Mouse (Mus musculus) ES-Bruce4 (cell line): ENCODE results near the gene Irf2.

ENCODE experiments used
- CTCF ChIP-seq: IDR thresholded peaks from one replicate; pipeline ENCODE4 v1.8.1; 2011; ENCODE audit warnings: low read depth, low read length
- POLR2A ChIP-seq: IDR thresholded peaks from one replicate; pipeline ENCODE4 v1.8.1; 2011; ENCODE audit warnings: low read length; ENCODE audit not compliant: insufficient read depth

GRCm38 (mm10) chr8:46745464-46745863 lies 5.9 kb downstream of the Irf2 start:
- TF ChIP-seq POLR2A: no peak
- TF ChIP-seq CTCF: no peak
